In the genomic region with DNA sequence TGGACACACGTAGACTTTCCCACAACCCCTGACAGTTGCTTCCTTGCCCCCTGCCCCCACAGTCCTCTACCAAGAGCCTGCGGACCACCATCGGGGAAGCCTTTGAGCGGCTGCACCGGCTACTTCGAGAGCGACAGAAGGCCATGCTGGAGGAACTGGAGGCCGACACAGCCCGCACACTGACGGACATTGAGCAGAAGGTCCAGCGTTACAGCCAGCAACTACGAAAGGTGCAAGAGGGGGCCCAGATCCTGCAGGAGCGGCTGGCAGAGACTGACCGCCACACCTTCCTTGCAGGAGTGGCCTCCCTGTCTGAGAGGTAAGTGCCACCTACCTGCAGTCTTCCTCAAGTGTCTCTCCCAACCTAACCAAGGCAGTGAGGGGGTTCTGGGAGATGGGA, we compare ENCODE assay signal across 10 mouse cellular contexts. TPM values are rescaled to one million over a fixed set of nuclear protein-coding genes. Genes with fewer than 3 reads are reported as not detected.
DNase-seq lines count a peak whose midpoint lies in the region; ATAC-seq lines count a peak whose summit lies in the region.
"Had no signal": no experiment of that assay in that cellular context is flagged by ENCODE, and none has a peak within 500 bp of the region (broad histone marks: within the 10 kb centered on the region; RNA-seq: fewer than 3 reads in every experiment).

No protein-coding gene starts in this region.

- H3K27me3 ChIP-seq in forebrain, embryonic 12.5 days: peaks cover 29% of the 10 kb centered on the region
- H3K27me3 ChIP-seq in forebrain, embryonic 16.5 days (replicated peaks; ENCODE audit: control insufficient read depth, insufficient read depth, low read length): no peaks in the 10 kb centered on the region
- H3K27me3 ChIP-seq in embryonic facial prominence, embryonic 12.5 days: no peaks in the 10 kb centered on the region
- peaks cover 13% of the 10 kb centered on the region; the same call in 1 of the 2 replicates for H3K27me3 ChIP-seq in hindbrain, embryonic 13.5 days
- no peaks in the 10 kb centered on the region; the same call in 1 of the 2 replicates for H3K27me3 ChIP-seq in midbrain, embryonic 16.5 days (ENCODE audit: control insufficient read depth, insufficient read depth, low read depth, low read length)

- peaks cover 8% of the 10 kb centered on the region; the same call in 1 of the 2 replicates for H3K36me3 ChIP-seq in forebrain, embryonic 12.5 days (replicated peaks)
- H3K36me3 ChIP-seq in forebrain, embryonic 16.5 days (ENCODE audit: control insufficient read depth, insufficient read depth): peaks cover 3% of the 10 kb centered on the region; the same call in 1 of the 2 replicates
- H3K36me3 ChIP-seq in embryonic facial prominence, embryonic 12.5 days: peaks cover 30% of the 10 kb centered on the region
- H3K36me3 ChIP-seq in hindbrain, embryonic 13.5 days: peaks cover 30% of the 10 kb centered on the region
- peaks cover 2% of the 10 kb centered on the region; the same call in 1 of the 2 replicates for H3K36me3 ChIP-seq in midbrain, embryonic 16.5 days (ENCODE audit: control insufficient read depth, insufficient read depth, low read length)

- H3K4me3 ChIP-seq in forebrain, embryonic 12.5 days (replicated peaks): no peak overlapping the region
- no peak overlapping the region for H3K4me3 ChIP-seq in forebrain, embryonic 16.5 days (replicated peaks; ENCODE audit: low read length)
- no peak overlapping the region for H3K4me3 ChIP-seq in embryonic facial prominence, embryonic 12.5 days
- no peak overlapping the region for H3K4me3 ChIP-seq in hindbrain, embryonic 13.5 days
- H3K4me3 ChIP-seq in midbrain, embryonic 16.5 days (ENCODE audit: low read depth, low read length): no peak overlapping the region

- 84% methylated on average over 14 of the region's 14 CpGs for WGBS in forebrain, embryonic 12.5 days
- WGBS in forebrain, embryonic 16.5 days: 80% methylated on average over 14 of the region's 14 CpGs
- 78% methylated on average over 14 of the region's 14 CpGs for WGBS in embryonic facial prominence, embryonic 12.5 days
- WGBS in hindbrain, embryonic 13.5 days: 83% methylated on average over 14 of the region's 14 CpGs
- WGBS in midbrain, embryonic 16.5 days: 86% methylated on average over 14 of the region's 14 CpGs

- H3K27ac ChIP-seq in forebrain, embryonic 12.5 days: peak overlapping the region; percentile 89
- no peak overlapping the region for H3K27ac ChIP-seq in forebrain, embryonic 16.5 days (ENCODE audit: low read length)
- peak overlapping the region; percentile 99 for H3K27ac ChIP-seq in embryonic facial prominence, embryonic 12.5 days
- H3K27ac ChIP-seq in hindbrain, embryonic 13.5 days: peak overlapping the region; percentile 97
- peak overlapping the region; percentile 88 for H3K27ac ChIP-seq in midbrain, embryonic 16.5 days (ENCODE audit: low read length)
- H3K27ac ChIP-seq: liver, embryonic 14.5 days had no signal

- no peaks in the 10 kb centered on the region for H3K9me3 ChIP-seq in forebrain, embryonic 12.5 days
- H3K9me3 ChIP-seq in forebrain, embryonic 16.5 days (ENCODE audit: control insufficient read depth, low read length): no peaks in the 10 kb centered on the region
- H3K9me3 ChIP-seq in embryonic facial prominence, embryonic 12.5 days: no peaks in the 10 kb centered on the region
- H3K9me3 ChIP-seq in hindbrain, embryonic 13.5 days: no peaks in the 10 kb centered on the region
- no peaks in the 10 kb centered on the region for H3K9me3 ChIP-seq in midbrain, embryonic 16.5 days (replicated peaks; ENCODE audit: control insufficient read depth, low read length, poor library complexity, severe bottlenecking)

- no peak for DNase-seq in layer of hippocampus, adult 9-11 months
- DNase-seq: adrenal gland, adult 2 months had no signal

- no peak for ATAC-seq in forebrain, embryonic 12.5 days (ENCODE audit: low FRiP score)
- ATAC-seq in forebrain, embryonic 16.5 days: no peak
- ATAC-seq in embryonic facial prominence, embryonic 12.5 days (ENCODE audit: insufficient number of reproducible peaks, insufficient read depth, low FRiP score, low TSS enrichment): no peak
- no peak for ATAC-seq in hindbrain, embryonic 13.5 days (ENCODE audit: low FRiP score)
- ATAC-seq in midbrain, embryonic 16.5 days: no peak
- no peak for ATAC-seq in CD4-positive, CD25-positive, alpha-beta regulatory T cell, adult 4 months
- no peak for ATAC-seq in activated CD4-positive, CD25-positive, alpha-beta regulatory T cell, adult 4 months

- H3K4me1 ChIP-seq in forebrain, embryonic 12.5 days: peaks cover 47% of the 10 kb centered on the region
- peaks cover 24% of the 10 kb centered on the region for H3K4me1 ChIP-seq in forebrain, embryonic 16.5 days (replicated peaks; ENCODE audit: control insufficient read depth, insufficient read depth, low read length)
- peaks cover 55% of the 10 kb centered on the region for H3K4me1 ChIP-seq in embryonic facial prominence, embryonic 12.5 days
- peaks cover 52% of the 10 kb centered on the region for H3K4me1 ChIP-seq in hindbrain, embryonic 13.5 days (replicated peaks)
- H3K4me1 ChIP-seq in midbrain, embryonic 16.5 days (ENCODE audit: control insufficient read depth, insufficient read depth, low read length): peaks cover 19% of the 10 kb centered on the region

- H3K9ac ChIP-seq in forebrain, embryonic 12.5 days: no peak overlapping the region
- H3K9ac ChIP-seq in forebrain, embryonic 16.5 days (replicated peaks; ENCODE audit: low read depth, low read length): no peak overlapping the region
- no peak overlapping the region for H3K9ac ChIP-seq in embryonic facial prominence, embryonic 12.5 days
- H3K9ac ChIP-seq in hindbrain, embryonic 13.5 days: peak overlapping the region; percentile 67; the same call in 1 of the 2 replicates
- H3K9ac ChIP-seq in midbrain, embryonic 16.5 days (ENCODE audit: low read depth, low read length): no peak overlapping the region
- H3K9ac ChIP-seq: liver, embryonic 14.5 days had no signal

- no peak overlapping the region for H3K4me2 ChIP-seq in forebrain, embryonic 12.5 days
- H3K4me2 ChIP-seq in forebrain, embryonic 16.5 days (ENCODE audit: low read length): no peak overlapping the region
- no peak overlapping the region for H3K4me2 ChIP-seq in embryonic facial prominence, embryonic 12.5 days (replicated peaks)
- no peak overlapping the region for H3K4me2 ChIP-seq in hindbrain, embryonic 13.5 days
- H3K4me2 ChIP-seq in midbrain, embryonic 16.5 days (ENCODE audit: low read length): no peak overlapping the region

RNA-seq across cellular contexts. Expression of a gene that starts 17.1 kb away (rescaled TPM):
- polyA plus RNA-seq in forebrain, embryonic 12.5 days (2016; fragmentation: Nextera tagmentation; extraction: Ambion mirVana): 12.5 and 12.6 TPM in 2 replicates
- 9.3 and 10.9 TPM in 2 replicates for polyA plus RNA-seq in forebrain, embryonic 16.5 days (2015; fragmentation: Nextera tagmentation; extraction: Ambion mirVana)
- 18.8 and 19.7 TPM in 2 replicates for polyA plus RNA-seq in embryonic facial prominence, embryonic 12.5 days (2016; fragmentation: Nextera tagmentation; extraction: Ambion mirVana)
- 19.2 and 20.0 TPM in 2 replicates for polyA plus RNA-seq in hindbrain, embryonic 13.5 days (2015; fragmentation: Nextera tagmentation; extraction: Ambion mirVana)
- 17.6 and 18.5 TPM in 2 replicates for polyA plus RNA-seq in midbrain, embryonic 16.5 days (2015; fragmentation: Nextera tagmentation; extraction: Ambion mirVana)
- 1 to 10 TPM; 1.3 to 1.6 TPM for polyA plus RNA-seq in CD4-positive, CD25-positive, alpha-beta regulatory T cell, adult 4 months (2017; shearing (Covaris generic))
- polyA plus RNA-seq in activated CD4-positive, CD25-positive, alpha-beta regulatory T cell, adult 4 months (2017; shearing (Covaris generic)): 1 to 10 TPM in 1 of 2 experiments, under 1 TPM in 1; 0.96 to 1.6 TPM
